Mouse (Mus musculus) small intestine, adult 2 months (tissue): ENCODE data around the gene Spsb1. TPM values are rescaled to one million over a fixed set of nuclear protein-coding genes. Genes with fewer than 3 reads are reported as not detected.
A peak's percentile ranks its signal among the peaks of the same experiment; 100 is the strongest.

Experiments
- H3K27ac ChIP-seq: fragments of 200-500 bp; 2 replicates; pipeline ENCODE4 v1.5.1; 2012; ENCODE audit warnings: low read depth, low read length, control low read depth, inconsistent platforms; ENCODE audit not compliant: insufficient read depth
- H3K27me3 ChIP-seq: fragments of 200-500 bp; 2 replicates; pipeline ENCODE4 v1.6.1; 2012; ENCODE audit warnings: mild to moderate bottlenecking, moderate library complexity, low read length, inconsistent platforms; ENCODE audit not compliant: control insufficient read depth, insufficient read depth
- H3K36me3 ChIP-seq: fragments of 200-500 bp; 2 replicates; pipeline ENCODE4 v1.6.1; 2012; ENCODE audit warnings: mild to moderate bottlenecking, low read length, control low read depth, inconsistent platforms; ENCODE audit not compliant: control insufficient read depth, insufficient read depth
- H3K4me1 ChIP-seq: fragments of 200-500 bp; 2 replicates; pipeline ENCODE4 v1.6.1; 2012; ENCODE audit warnings: low read length, inconsistent platforms, mixed read lengths; ENCODE audit not compliant: control insufficient read depth, insufficient read depth, insufficient read length
- H3K4me3 ChIP-seq: fragments of 200-500 bp; 2 replicates; pipeline ENCODE4 v1.5.1; 2012; ENCODE audit warnings: low read depth, mild to moderate bottlenecking, control low read depth, inconsistent platforms, low read length, moderate library complexity
- CTCF ChIP-seq: fragments of 200-500 bp; IDR thresholded peaks from 2 replicates; pipeline ENCODE4 v1.5.1; 2012; ENCODE audit warnings: low read depth, mild to moderate bottlenecking, control low read depth, inconsistent platforms, low read length, moderate library complexity, mixed read lengths; ENCODE audit not compliant: insufficient replicate concordance, insufficient read length; ENCODE audit errors: extremely low read depth
- POLR2A ChIP-seq: fragments of 200-500 bp; IDR thresholded peaks from 2 replicates; pipeline ENCODE4 v1.6.1; 2012; ENCODE audit warnings: low read depth, mild to moderate bottlenecking, control low read depth, inconsistent platforms, low read length, moderate library complexity
- WGBS: fragments of 180-500 bp; shearing (Covaris S2); methylation state at CpG from one replicate; pipeline ENCODE4 v1.1.7; 2018; 5-methylcytosine and 5-hydroxymethylcytosine counted together
- polyA plus RNA-seq: library from polyadenylated mRNA; depleted of rRNA; stranded (reverse); fragments of >200 nt; gene quantifications from 2 replicates; pipeline ENCODE4 v1.2.3, GENCODE M21; 2012; rRNA removed

Spsb1 gene
- 17.4 and 27.3 TPM in 2 replicates for polyA plus RNA-seq

DNA sequence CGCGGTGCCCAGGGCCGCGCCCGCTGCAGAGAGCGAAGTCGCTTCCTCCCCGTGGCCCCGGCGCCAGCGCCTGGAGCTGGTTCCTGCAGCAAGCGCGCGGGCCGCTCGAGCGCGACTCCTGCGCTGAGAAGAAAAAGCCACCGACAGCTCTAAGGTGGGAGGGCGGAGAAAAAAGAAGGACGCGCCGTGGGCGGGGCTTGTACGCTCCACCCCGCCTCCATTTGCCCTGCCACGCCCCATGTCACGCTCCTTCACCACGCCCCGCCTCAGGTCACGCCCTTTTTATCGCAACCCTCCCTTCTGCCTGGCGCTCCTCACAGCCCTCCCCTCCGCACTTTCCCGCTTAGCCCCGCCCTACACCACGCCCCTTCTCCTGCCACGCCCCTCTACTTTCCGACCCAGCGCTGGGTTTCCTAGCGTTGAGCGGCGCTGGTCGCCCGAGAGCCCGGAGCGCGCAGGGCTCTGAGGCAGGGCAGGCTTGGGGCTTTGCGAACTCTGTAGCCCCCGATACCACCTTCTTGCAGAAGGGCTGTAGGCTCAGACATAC is at the start of gene Spsb1:
Gene Spsb1 (minus strand): TSS at position 151 of the 547 bp plus-strand sequence.
- H3K27me3 ChIP-seq: no peaks in the 10 kb centered on the region
- TF ChIP-seq POLR2A: peak; percentile 98
- no peak for TF ChIP-seq CTCF
- H3K4me1 ChIP-seq: peaks cover 12% of the 10 kb centered on the region
- WGBS: under 1% methylated on average over 50 of the region's 51 CpGs
- peak within 1 kb of the TSS; percentile 79 for H3K4me3 ChIP-seq
- no peaks in the 10 kb centered on the region for H3K36me3 ChIP-seq
- peak within 1 kb of the TSS; percentile 59 for H3K27ac ChIP-seq

DNA sequence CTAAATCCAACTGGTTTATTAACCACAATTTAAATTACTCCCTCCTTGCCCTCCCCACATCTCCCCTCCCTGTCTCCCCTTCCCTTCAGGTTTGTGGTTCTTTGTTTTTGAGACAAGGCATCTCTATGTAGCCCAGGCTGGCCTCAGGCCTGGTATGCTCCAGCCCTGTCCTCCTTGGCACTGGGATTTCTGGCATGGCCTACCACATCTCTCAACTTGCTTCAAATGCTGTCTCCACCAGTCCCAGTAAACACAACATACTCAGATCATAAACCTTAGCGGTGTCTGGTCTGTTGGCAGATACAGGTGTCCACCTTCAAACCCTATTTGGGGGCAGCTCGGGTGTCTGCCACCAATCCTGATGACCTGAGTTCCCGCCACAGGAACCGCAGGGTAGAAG is 48.8 kb upstream of the Spsb1 start:
- Histone ChIP-seq H3K27me3 (no peaks in the 10 kb centered on the region), H3K4me1 (peaks cover 33% of the 10 kb centered on the region), H3K27ac (peak overlapping the region; percentile 38), H3K36me3 (no peaks in the 10 kb centered on the region), H3K4me3 (no peak overlapping the region)
- TF ChIP-seq POLR2A (no peak), CTCF (no peak)
- WGBS: 63% methylated on average over 4 of the region's 4 CpGs

- no peak; the same call in 1 of the 2 replicates for TF ChIP-seq CTCF
- no peak for TF ChIP-seq POLR2A
- peak overlapping the region; percentile 44 for H3K4me3 ChIP-seq
- H3K27me3 ChIP-seq: no peaks in the 10 kb centered on the region
- WGBS: 16% methylated on average over 7 of the region's 7 CpGs
- peaks cover 33% of the 10 kb centered on the region for H3K4me1 ChIP-seq
- no peaks in the 10 kb centered on the region for H3K36me3 ChIP-seq
- H3K27ac ChIP-seq: peak overlapping the region; percentile 41
Observed at GRCm38 (mm10) chr4:150003021-150003580, 48.3 kb upstream of the Spsb1 start.

DNA sequence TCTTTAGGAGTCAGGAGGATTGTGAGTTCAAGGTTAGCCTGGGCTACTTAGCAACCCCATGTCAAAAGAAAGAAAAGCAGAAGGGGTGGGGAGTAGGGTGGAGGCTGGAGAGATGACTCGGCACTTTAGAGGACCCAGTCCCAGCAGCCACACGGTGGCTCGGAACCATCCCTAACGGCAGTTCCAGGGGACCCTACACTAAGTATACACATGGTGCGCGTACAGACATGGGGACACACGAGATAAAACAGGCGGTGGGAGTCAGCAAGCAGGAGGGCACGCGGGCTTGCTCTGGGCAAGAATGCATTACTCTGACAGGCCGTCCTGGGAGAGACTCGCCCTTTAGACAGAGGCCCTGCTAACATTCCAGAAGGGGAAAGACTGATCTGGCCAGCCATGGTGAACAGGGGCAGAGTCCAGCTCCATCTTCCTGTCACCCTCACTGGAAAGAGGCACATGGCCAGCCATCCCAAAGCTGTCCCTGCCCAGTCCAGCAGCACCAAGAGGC is 47.2 kb upstream of the Spsb1 start:
- H3K27ac ChIP-seq: peak overlapping the region; percentile 64
- peak overlapping the region; percentile 43 for H3K4me3 ChIP-seq
- WGBS: 26% methylated on average over 12 of the region's 12 CpGs
- H3K27me3 ChIP-seq: no peaks in the 10 kb centered on the region
- H3K4me1 ChIP-seq: peaks cover 28% of the 10 kb centered on the region
- no peaks in the 10 kb centered on the region for H3K36me3 ChIP-seq
- TF ChIP-seq POLR2A (no peak), CTCF (no peak)

DNA sequence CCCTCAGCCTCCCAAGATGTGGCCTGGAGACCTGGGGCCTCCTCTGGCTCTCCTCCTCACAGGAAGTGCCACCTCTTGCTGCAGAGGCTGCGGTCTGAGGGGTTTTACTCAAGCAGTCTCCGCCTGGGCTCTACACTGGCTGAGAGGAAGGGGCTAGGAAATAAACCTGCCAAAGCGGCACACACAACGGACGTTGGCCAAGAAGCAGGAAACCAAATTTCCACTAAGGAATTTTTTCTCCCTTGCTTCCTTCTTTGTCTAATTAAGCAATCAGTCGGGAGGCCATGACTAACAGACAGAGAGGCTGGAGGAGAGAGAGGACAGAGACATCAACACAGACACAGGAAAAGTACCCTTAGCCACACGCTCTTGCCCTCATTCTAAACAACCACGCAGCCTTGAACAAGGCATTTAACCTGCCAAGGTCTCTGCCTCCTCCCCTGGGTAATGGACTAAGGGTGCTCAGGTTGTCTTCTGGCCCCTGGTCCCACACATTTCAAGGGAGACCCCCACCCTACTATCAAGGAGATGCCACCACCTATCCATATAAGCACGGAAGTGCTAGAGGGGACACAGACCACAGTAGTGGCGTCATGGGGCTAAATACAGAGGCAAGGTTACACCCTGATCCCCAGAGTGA is 46.5 kb upstream of the Spsb1 start:
- 37% methylated on average over 10 of the region's 10 CpGs for WGBS
- TF ChIP-seq POLR2A: no peak
- no peak for TF ChIP-seq CTCF
- Histone ChIP-seq H3K27ac (peak overlapping the region; percentile 64), H3K4me3 (peak overlapping the region; percentile 15), H3K36me3 (no peaks in the 10 kb centered on the region), H3K4me1 (peaks cover 30% of the 10 kb centered on the region), H3K27me3 (no peaks in the 10 kb centered on the region)

GRCm38 (mm10) chr4:149999931-150000555 is 45.2 kb upstream of the Spsb1 start:
- Histone ChIP-seq H3K27ac (no peak overlapping the region), H3K4me1 (peaks cover 38% of the 10 kb centered on the region), H3K4me3 (no peak overlapping the region), H3K36me3 (no peaks in the 10 kb centered on the region), H3K27me3 (no peaks in the 10 kb centered on the region)
- TF ChIP-seq POLR2A: peak; percentile 10; the same call in 1 of the 2 replicates
- no peak for TF ChIP-seq CTCF
- WGBS: 88% methylated on average over 15 of the region's 15 CpGs

DNA sequence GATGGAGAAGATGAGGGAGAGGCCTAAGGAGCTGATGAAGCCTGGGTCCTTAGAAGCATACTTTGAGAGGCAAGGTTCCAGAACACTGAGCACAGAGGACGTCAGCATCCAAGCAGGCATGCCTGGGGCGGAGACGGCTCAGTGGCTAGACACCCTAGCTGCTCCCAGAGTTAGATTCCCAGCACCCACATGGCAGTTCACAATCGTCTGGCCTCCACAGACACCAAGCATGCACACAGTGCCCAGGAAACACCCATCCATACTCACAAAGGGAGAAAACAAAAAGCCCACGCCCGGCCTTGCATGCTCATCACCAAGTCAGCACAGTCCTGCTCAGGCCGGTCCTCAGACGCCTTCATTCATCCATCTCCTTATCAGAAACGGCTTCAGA is 44.7 kb upstream of the Spsb1 start:
- H3K27ac ChIP-seq: no peak overlapping the region
- H3K4me1 ChIP-seq: peaks cover 38% of the 10 kb centered on the region
- WGBS: 85% methylated on average over 9 of the region's 9 CpGs
- no peaks in the 10 kb centered on the region for H3K27me3 ChIP-seq
- H3K36me3 ChIP-seq: no peaks in the 10 kb centered on the region
- TF ChIP-seq POLR2A (no peak), CTCF (no peak)
- no peak overlapping the region for H3K4me3 ChIP-seq
